14 mouse cellular contexts compared by ENCODE assay signal in the genomic region with DNA sequence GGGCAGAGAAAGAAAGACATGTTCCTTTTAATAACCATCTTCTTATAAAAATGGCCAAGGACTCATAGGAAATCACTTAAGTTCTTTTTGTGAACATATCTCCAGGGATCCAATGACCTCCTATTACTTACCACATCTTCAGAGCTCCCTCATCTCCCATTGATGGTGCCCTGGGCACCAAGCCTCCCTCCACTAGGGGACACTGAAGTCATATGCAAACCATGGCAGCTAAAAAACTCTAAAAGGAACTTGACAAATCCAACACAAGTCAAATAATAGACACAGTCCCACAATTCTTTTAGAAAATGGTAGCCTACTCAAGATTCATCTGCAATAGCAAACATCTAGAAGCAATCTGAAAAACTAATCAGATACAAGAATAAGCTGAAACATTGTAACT.
DNase-seq lines count a peak whose midpoint lies in the region; ATAC-seq and TF ChIP-seq lines count a peak whose summit lies in the region.
"Had no signal": no experiment of that assay in that cellular context is flagged by ENCODE, and none has a peak within 500 bp of the region (broad histone marks: within the 10 kb centered on the region; RNA-seq: fewer than 3 reads in every experiment).

No protein-coding gene starts in this region.

- peak; percentile 71 for TF ChIP-seq CTCF in heart, postnatal 0 days (IDR thresholded peaks at IDR 0.05; ENCODE audit: low read depth)
- TF ChIP-seq CTCF in left cerebral cortex, adult 2 months (IDR thresholded peaks at IDR 0.05) = peak; percentile 33

- H3K36me3 ChIP-seq in heart, postnatal 0 days (replicated peaks; ENCODE audit: control insufficient read depth, insufficient read depth, low read length) = no peaks in the 10 kb centered on the region
- H3K36me3 ChIP-seq in heart, embryonic 12.5 days = no peaks in the 10 kb centered on the region
- H3K36me3 ChIP-seq: embryonic facial prominence, embryonic 13.5 days; hindbrain, embryonic 15.5 days; limb, embryonic 12.5 days had no signal

- no peaks in the 10 kb centered on the region for H3K27me3 ChIP-seq in heart, postnatal 0 days (ENCODE audit: control insufficient read depth, insufficient read depth, low read length)
- H3K27me3 ChIP-seq in heart, embryonic 12.5 days (replicated peaks) = no peaks in the 10 kb centered on the region
- H3K27me3 ChIP-seq: embryonic facial prominence, embryonic 13.5 days; hindbrain, embryonic 15.5 days; megakaryocyte, embryonic 14.5 days had no signal

- intact Hi-C loops in left cerebral cortex, adult 2 months (cut with DNase I) = no loop called here

- TF ChIP-seq EP300 in heart, postnatal 0 days (IDR thresholded peaks at IDR 0.05; ENCODE audit: low read depth) = no peak

- no peaks in the 10 kb centered on the region for H3K9me3 ChIP-seq in heart, postnatal 0 days (replicated peaks; ENCODE audit: control insufficient read depth, low read length)
- H3K9me3 ChIP-seq in heart, embryonic 12.5 days (replicated peaks) = no peaks in the 10 kb centered on the region
- H3K9me3 ChIP-seq: embryonic facial prominence, embryonic 13.5 days; hindbrain, embryonic 15.5 days; limb, embryonic 12.5 days had no signal

- H3K4me2 ChIP-seq in heart, postnatal 0 days (ENCODE audit: low read depth, low read length) = no peak overlapping the region
- no peak overlapping the region for H3K4me2 ChIP-seq in heart, embryonic 12.5 days
- H3K4me2 ChIP-seq: embryonic facial prominence, embryonic 13.5 days; hindbrain, embryonic 15.5 days; limb, embryonic 12.5 days had no signal

- DNase-seq in heart, postnatal 0 days (ENCODE audit: low spot score) = no peak
- no peak for DNase-seq in left cerebral cortex, adult 2 months (ENCODE audit: extremely low spot score in 1 of 2, low spot score in 2 of 2)
- no peak for DNase-seq in left cerebral cortex, adult 11 months (ENCODE audit: low spot score)
- DNase-seq in Muller cell, postnatal 12 days (ENCODE audit: inconsistent ontology term) = peak; percentile 58
- peak; percentile 37 to 49 for DNase-seq in adrenal gland, postnatal 36 days
- DNase-seq in natural killer cell, adult 2 months (ENCODE audit: low spot score in 2 of 2) = no peak
- DNase-seq: cerebellum, adult 2 months; thymus, postnatal 14 days had no signal

- H3K4me3 ChIP-seq in heart, postnatal 0 days (ENCODE audit: low read depth, low read length) = no peak overlapping the region
- H3K4me3 ChIP-seq in heart, embryonic 12.5 days = no peak overlapping the region
- no peak overlapping the region for H3K4me3 ChIP-seq in left cerebral cortex, adult 2 months
- H3K4me3 ChIP-seq: embryonic facial prominence, embryonic 13.5 days; hindbrain, embryonic 15.5 days; limb, embryonic 12.5 days; megakaryocyte, embryonic 14.5 days had no signal

- ATAC-seq in heart, postnatal 0 days (ENCODE audit: insufficient read depth, low read depth) = no peak
- ATAC-seq in heart, embryonic 12.5 days (ENCODE audit: insufficient number of reproducible peaks, low FRiP score) = no peak
- ATAC-seq: forebrain, embryonic 16.5 days had no signal

- no peak overlapping the region for H3K27ac ChIP-seq in heart, postnatal 0 days (ENCODE audit: low read depth)
- no peak overlapping the region for H3K27ac ChIP-seq in heart, embryonic 12.5 days (ENCODE audit: poor library complexity, severe bottlenecking)
- no peak overlapping the region for H3K27ac ChIP-seq in left cerebral cortex, adult 2 months
- H3K27ac ChIP-seq: embryonic facial prominence, embryonic 13.5 days; hindbrain, embryonic 15.5 days; limb, embryonic 12.5 days had no signal

- no peak overlapping the region for H3K9ac ChIP-seq in heart, postnatal 0 days (replicated peaks; ENCODE audit: low read depth, low read length)
- H3K9ac ChIP-seq in heart, embryonic 12.5 days = no peak overlapping the region
- H3K9ac ChIP-seq: embryonic facial prominence, embryonic 13.5 days; hindbrain, embryonic 15.5 days; limb, embryonic 12.5 days had no signal

- no peaks in the 10 kb centered on the region for H3K4me1 ChIP-seq in heart, postnatal 0 days (ENCODE audit: control insufficient read depth, insufficient read depth)
- no peaks in the 10 kb centered on the region for H3K4me1 ChIP-seq in heart, embryonic 12.5 days (replicated peaks)
- H3K4me1 ChIP-seq: embryonic facial prominence, embryonic 13.5 days; hindbrain, embryonic 15.5 days; limb, embryonic 12.5 days; megakaryocyte, embryonic 14.5 days had no signal

Comparison
In these comparisons a context has a peak if more than half of its experiments do, and no peak if none do; other contexts are left out.
1. DNase-seq: peak in Muller cell, postnatal 12 days (single experiment) and adrenal gland, postnatal 36 days (2 of 2); none in heart, postnatal 0 days (single experiment), left cerebral cortex, adult 2 months (0 of 2), left cerebral cortex, adult 11 months (single experiment) and natural killer cell, adult 2 months (0 of 2).